Mouse (Mus musculus): ENCODE data around the gene Slc5a7.
A peak's percentile ranks its signal among the peaks of the same experiment; 100 is the strongest.

The Slc5a7 gene

DNA sequence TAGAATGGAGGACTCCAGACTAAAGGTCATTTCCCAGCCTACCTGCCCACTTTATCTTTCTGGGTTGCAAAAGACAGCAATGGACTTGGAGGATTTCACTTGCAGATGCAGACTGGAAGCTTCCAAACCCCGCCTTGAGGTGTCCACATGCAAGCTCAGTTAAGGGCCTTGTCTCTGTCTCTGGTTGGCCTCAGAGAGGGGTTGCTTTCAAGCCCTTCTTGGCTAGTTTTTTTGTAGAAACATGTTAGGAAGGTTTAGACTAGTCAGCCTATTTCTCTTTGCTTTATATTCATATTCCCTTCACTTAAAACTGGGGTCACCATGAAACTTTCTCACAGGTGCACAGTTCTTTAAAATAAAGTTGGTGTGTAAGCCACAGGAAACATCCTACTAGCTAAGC, at the start of gene Slc5a7:
Gene Slc5a7 (minus strand): TSS at position 101 of the 400 bp plus-strand sequence.
- no peak for DNase-seq (ENCODE audit: extremely low spot score, low spot score)

DNA sequence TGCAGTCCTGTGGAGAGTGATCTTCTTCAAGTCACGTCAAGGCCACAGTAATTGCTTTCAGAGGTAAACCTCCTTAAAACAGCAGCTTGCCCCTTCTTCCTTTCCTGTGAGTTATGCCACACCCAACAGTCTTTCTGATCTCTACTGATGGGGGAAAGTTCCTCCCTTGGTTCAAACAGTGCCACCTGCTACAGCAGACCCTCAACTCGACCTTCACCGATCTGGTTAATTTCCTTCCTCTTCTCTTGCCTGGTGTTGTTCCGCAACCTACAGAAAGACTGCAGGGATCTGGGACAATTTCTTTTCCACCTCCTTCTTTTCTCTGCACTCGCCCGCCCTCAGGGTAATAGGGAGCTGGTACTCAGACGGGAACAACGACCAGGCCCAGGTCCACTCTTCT, 48.8 kb upstream of the Slc5a7 start:
- no peak for DNase-seq (ENCODE audit: extremely low spot score, low spot score)

DNA sequence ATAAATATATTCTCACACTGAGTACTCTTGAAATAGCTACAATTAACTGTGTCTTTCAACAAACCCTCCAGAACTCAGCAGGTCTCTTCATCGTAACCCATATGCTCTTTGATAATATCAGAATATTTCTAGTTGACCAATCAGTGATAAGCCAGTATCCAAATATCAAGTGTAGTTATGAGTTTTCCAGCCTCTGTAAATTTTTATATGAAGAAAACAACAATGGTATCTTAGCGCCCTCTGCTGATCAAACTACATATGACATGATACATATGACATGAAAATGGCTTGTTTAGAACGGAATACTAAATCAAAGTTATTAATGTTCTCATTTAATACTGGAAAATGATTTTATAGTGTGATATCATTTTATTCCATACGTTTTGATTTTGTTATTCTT, 44.6 kb upstream of the Slc5a7 start:
- DNase-seq (ENCODE audit: extremely low spot score, low spot score), result no peak

DNA sequence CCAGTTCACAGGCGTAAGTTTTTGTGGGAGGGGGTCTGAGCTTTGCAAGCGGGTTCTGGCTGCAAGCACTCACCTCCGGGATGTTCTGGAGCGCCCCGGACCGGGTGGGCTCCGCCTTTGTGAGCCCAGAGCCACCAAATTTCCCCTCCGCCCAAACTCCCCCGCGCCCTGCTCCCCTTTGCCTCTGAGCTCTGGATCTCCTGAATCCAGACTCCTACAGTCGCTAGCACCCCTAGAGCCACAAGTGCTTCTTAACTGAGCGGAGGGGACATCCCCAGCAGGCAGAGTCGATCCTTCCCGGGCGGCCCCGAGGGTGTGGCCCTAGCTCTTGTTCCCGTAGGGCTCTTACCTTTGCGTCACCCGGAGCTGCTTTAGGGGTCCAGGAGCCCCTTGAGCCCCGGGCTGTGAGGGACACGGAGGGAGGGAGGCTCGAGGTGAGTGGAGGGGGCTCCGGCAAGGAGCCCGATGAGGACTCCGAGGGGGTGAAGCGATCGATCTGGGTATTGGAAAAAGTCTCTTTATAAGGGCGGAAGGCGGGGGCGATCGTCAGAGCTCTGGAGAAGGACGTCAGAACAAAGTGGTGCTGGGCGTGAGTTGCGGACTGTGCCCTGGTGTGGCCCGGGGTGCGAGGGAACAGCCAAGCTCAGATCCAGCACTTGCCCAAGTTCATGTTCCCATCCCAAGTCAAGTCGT, 456 bp downstream of the Slc5a7 start:
- peak; percentile 63 for DNase-seq (ENCODE audit: extremely low spot score, low spot score)

DNA sequence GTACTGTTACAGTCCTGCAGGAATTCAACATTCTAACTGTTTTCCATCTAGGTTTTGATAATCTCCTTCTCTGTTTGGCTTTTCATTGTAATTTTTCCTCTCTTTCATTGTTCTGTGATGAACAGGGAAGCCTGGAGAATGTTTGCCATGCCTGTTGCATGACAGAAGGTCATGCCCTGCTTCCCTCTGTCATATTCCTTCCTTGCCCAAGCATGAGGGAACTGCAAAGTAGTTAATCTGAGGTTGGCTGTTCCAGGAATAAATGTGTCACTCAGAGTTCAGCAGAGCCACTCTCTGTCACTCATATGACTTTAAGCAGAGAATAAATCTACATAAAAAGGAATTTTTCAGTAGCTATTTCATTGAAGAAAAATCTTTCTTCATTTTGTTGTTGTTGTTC, 48.1 kb downstream of the Slc5a7 start:
- no peak for DNase-seq (ENCODE audit: extremely low spot score, low spot score)

DNA sequence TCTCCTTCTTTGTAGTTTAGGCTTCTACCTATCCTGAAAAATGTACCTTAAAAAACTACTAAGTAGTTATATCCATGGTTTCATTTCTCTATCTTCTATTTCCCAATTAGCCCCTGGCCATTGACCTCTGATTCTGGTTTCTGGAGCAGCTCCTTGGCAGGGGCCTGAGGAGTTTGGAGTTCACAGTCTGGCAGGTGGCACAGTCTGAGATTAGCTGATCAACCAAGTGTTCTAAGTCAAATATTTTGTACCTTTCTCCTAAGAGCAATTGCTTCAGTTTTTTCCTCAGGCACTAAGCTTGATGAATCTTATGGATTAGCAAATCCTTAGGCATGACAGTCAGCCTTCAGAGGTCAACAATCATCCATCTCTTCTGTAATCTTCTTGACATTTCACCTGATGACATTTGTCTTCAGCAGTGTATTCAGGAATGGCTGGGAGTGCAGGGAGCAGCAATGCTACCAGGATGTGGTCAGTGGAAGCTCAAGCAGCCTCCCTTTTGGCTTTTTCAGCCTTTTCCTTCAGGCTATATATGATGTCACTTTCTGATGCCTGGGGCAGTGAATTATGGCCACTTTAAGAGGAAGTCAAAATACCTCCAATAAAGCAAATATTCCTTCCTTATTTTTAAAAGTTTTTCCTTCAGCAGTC, 55.1 kb downstream of the Slc5a7 start:
- no peak for DNase-seq (ENCODE audit: extremely low spot score, low spot score)

DNA sequence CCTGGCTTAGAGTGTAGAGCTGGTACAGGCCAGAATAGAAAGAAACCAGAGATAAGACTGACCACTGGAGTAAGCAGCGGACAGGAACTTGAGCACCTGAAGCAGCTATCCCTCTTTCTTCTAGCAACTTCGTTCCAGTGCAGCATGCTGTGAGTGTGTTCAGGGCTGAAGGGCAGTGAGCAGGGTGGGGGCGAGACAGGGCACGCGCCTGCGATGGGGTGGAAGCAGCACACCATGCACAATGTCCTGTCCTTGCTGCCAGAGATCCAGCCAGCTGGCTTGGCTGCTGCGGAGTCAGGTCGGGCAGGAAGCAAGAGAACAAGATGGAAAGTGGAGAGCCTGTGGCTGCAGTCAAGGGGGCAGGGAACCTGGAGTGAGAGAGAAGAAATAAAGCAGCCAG, 59.4 kb downstream of the Slc5a7 start:
- no peak for DNase-seq (ENCODE audit: extremely low spot score, low spot score)
